Mouse (Mus musculus) gastrocnemius, postnatal 4 days (tissue): ENCODE results near the gene Tmem251. TPM values are rescaled to one million over a fixed set of nuclear protein-coding genes. Genes with fewer than 3 reads are reported as not detected.
A peak's percentile ranks its signal among the peaks of the same experiment; 100 is the strongest.

ENCODE experiments used
- DNase-seq, 2 experiments: peaks; one replicate each; pipeline ENCODE4 v3.0.0; 2021 to 2022; ENCODE audit warnings: low spot score in 2 of 2, mixed read lengths in 2 of 2
- long read RNA-seq, 2 experiments: library from polyadenylated mRNA; stranded (forward); transcript quantifications; one replicate each; pipeline ENCODE4 v2.0.0; 2021
- total RNA-seq, 2 experiments: library from RNA; stranded (reverse); gene quantifications; 2 replicates each; pipeline ENCODE4 v1.2.3; 2021

The Tmem251 gene
- 1 to 10 TPM; 2.8 to 3.6 TPM for total RNA-seq
- long read RNA-seq, experiment 1, transcript Tmem251-201 (2 exons, 3,367 nt) = major isoform, 12 of 17 reads
- long read RNA-seq, experiment 1, partial matches to known transcripts = 1 of 17 reads
- long read RNA-seq, experiment 1, other reads (novel, unspliced or antisense) = 4 of 17 reads
- long read RNA-seq, experiment 2, transcript Tmem251-201 (2 exons, 3,367 nt) = major isoform, 8 of 14 reads
- long read RNA-seq, experiment 2, partial matches to known transcripts = 0 of 14 reads
- long read RNA-seq, experiment 2, other reads (novel, unspliced or antisense) = 6 of 14 reads

DNA sequence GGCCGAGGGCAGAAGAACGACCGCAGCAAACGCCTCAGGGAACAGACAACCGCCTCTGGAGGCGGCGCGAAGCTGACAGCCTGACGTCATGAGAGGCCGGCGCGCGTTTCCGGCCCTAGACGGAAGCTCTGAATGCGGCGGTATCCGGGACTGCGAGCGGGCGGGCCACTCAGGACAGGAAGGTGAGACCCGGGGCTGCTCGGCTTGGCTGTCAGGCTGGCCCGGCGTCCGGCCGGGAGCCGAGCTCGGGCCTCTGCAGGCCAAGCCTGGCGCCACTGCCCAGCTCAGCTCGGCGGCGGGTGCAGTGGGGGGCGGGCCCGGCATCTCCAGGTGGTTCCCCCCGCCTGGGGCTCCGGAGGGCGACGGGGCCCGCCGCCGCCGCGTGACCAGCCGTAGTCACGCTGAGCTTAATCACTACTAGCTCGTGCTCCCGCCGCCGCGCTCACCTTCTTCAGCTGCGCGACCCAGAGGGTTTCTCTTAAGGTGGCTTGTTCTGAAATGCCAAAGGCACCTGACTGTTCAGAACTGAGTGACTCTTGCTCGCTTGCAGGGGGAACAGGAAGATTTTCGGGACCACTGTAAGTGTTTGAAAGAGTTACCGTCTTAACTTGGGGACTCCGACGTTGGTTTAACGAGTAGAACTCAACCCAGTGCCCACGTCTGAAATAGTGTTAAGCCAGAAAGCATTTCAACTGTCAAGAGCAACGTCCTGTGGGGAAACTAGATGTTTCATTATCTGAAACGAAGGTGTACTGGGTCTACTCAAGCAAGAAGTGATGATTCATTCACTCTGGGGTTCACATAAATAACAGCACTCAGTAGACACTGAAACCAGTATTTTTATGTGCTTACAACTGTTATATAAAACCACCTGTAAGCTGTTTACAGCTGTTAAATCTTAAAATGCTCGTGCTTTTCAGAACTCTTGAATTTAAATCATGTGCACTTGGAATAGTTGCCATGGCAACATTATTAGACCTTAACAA lies at the start of gene Tmem251, which contains the start of gene Moap1:
Gene Tmem251 (plus strand): TSS at position 174 of the 986 bp plus-strand sequence.
Gene Moap1 (minus strand): TSS at position 73 of the 986 bp plus-strand sequence.
- DNase-seq = peak; percentile 71 to 87

DNA sequence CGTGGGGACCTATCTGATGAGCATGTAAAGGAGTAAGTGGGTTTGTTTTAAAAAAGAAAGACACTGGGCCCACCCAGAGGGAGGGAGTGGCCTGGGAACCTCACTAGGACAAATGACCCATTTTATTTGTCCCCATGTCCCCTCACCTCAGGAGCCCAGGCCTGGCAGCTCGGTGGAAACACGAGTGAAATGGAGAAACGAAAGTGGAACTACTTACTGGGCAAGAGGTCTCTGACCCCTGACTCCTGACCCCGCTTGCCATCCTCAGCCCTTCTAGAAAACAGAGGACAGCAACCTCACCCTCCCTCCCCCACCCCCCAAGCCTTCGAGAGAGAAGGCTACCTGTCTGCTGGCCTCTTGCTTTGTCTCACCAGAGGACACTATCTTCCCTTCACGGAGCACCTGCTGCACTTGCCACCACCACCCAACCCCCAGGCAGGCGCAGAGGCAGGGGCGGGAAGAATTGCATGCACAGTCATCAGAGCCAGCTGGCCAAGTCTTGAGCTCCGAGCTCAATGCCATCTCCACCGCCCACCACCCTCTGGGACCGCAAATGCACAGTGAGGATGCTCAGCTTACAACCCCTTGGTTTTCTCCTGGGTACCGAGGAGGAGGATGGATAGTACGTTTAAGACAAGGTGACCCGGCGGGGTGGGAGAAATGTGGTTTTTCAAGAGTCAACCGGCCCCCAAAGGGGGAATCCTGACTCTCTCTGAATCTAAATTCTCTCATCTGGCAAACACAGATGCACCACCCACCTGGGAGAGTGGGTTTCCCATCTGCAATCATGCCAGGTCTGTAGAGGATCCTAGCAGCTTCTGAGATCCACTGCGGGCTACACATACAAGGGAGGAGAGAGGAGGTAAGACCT lies 48.0 kb upstream of the Tmem251 start:
- DNase-seq = no peak

DNA sequence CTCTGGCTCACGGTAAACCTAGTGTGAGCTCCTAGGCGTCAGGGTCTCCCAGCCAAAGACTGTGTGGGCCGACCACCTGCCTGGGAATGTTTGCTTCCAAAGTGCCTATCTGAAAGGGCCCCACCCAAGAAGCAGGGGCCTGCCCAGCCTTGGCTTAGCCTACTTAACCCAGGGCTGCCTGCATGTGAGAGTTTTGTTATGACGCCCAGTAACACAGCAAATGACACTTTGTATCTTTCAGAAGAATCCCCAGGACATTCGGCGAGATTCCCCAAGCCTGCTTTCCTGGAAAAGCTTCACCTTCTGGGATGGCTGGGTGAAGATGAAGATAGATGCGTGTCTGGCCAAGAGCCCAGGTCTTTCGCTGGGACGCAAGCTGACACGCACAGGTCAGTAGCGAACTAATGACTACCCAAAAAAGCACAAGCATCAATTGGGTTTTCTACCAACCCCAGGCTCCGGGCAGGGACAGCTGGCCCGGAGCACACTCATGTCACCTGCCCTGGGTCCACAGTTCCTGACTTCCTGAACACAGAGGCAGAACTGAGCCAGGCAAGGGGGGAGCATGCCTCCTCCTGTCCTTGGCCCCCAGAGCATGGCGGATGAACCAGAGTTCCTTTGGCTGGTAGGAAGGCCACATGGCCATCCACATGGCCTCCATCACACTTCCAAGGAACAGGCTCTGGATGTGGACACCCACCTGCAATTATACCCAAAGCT lies 46.8 kb upstream of the Tmem251 start:
- no peak for DNase-seq

DNA sequence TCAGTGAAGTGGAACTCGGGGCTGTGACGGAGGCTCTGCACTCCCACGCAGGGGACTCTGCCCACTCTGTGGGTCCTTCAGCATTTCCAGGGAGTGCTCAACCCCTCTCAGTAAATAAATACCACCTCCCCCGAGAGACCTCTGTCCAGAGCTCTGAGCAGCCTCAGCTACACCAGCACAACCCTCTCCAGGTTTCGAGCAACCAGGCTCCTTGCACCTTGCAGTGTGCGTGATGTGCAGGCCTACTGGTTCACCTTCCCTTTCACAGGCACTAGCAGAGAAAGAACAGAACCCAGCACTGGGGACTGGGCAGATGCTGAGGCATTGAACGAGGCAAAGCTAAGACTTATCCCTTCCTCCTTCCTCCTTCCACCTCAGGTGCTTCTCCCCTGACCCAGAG lies 46.2 kb upstream of the Tmem251 start:
- DNase-seq = no peak

DNA sequence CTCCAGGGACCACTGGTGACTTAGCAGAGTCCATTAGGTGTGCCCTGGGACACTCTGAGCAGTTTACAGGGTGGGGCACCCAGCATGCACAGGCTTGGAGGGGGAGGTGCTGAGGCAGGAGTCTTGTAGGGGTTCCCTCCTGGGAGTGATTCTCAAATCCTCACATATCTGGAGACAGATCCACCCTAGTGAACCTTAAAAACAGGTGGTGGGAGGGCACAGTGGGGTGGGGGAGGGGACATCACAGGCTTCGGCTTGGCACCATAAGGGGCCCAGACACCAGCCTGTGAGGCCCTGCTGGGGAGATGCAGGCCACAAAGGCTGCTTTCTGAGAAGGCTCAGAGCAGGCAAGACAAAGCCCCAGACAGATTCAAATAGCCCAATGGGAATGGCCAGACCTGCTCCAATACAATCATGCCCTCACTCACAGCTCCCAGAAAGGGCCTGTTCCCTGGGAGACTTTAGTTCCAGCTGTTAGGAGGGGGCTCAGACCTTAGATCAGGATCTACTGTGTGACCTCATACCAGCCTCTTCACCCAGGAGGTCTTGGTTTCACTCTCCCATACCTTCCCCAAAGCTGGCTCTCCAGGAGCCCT lies 45.4 kb upstream of the Tmem251 start:
- DNase-seq = no peak

DNA sequence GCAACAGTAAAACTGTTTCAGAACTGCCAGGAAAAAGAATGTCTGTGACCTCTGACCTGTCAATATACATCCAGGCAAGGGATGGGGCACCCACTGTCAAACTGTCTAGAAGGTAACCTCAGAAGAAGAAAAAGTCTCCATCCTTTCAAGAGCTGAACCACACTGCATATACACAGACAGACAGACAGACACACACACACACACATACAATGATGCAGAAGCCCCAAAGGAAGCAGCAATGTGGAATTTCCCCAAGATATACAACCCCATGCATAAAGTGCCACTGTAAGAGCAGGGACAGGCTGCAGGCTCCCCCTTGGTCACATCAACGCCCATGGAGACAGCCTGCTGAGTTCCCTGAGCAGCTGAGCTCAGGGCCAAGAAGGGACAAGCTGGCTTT lies 44.4 kb upstream of the Tmem251 start:
- DNase-seq = no peak

DNA sequence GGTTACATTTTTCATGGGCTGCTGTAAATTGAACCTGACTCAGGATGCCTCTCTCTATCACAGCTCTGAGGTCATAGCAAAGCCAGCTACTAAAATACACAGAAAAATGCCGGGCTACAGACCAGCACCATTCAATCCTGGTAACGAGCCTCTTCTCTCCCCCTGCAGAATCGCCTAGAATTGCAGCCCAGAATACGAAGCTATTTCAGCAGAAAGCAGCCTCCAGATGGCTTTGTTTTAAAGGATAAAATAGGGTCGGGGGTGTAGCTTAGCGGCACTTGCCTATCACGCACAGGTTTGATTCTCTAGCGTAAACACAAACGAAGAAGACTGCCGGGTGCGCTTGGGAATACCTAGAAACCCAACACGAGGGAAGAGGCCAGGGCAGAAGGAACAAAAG lies 43.1 kb upstream of the Tmem251 start:
- no peak for DNase-seq

DNA sequence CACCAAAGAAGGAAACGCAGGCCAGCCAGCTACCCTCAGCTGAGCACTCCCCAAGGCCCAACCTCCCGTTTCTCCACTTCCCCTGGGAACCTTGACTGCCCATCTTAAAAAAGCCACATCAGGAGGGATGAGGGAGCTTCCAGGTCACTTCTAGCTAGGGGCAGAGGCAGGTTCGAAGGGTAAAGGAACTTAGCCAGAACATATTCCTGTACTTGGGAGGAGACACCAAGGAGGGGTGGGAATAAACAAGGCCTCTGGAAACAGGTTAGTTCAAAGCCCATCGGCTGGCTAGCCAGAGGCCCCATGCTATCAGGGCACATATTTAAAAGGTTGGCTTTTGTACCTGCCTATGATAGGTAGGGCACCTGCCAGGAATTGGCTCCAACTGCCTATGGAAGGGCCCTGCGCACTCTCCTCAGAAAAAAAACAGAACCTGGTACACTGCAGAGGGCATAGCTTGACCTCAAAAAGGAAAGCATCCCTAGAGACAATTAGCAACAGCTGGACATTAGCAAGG lies 41.8 kb upstream of the Tmem251 start:
- no peak for DNase-seq

DNA sequence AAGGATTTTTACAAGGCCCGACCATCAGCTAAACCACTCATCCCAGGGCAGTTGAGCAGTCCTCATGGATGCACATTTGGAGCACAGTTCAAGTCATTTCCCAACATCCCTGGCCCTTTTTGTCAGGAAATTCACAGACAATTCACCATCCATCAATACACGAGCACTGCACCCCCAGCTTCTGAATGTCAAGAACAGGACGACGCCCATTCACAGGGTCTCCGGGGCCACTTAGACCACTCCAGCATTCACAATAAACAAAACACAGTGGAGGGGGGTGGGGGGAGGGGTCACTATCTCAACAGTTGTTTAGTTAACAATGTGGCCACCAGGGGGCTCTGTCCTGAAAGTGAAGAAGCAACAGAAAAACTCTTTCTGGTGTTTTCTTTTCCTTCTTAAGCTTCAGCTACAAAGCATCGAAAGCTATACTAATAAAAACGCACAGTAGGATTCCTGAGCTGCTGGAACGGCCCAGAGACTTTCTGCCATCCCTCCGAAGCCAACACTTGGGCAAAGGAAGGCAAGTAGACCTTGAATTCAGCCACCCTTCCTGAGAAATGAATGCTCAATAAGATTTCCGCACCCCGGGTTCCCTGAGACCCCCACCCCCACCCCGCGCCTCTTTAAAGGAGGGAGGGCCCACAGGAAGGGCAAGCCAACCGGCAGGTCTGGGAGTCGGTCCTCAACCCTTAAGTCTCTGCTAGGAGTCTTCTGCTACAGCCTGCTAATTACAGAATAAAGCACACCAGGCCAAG lies 41.0 kb upstream of the Tmem251 start:
- peak; percentile 77 to 90 for DNase-seq

DNA sequence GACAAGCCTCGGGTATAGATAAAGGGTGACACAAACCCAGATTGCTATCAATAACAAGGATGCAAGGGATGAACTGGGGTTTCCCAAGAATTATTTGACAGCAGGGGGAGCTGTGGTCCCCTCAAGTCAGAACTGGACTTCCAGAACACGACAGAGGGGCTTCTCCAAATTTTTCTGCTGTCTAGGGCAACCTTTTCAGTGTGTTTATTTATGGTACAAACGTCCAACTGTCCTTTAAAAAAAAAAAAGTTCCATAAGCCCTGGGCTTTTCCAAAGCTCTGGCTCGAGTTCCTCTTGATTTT lies 40.5 kb upstream of the Tmem251 start:
- no peak for DNase-seq

DNA sequence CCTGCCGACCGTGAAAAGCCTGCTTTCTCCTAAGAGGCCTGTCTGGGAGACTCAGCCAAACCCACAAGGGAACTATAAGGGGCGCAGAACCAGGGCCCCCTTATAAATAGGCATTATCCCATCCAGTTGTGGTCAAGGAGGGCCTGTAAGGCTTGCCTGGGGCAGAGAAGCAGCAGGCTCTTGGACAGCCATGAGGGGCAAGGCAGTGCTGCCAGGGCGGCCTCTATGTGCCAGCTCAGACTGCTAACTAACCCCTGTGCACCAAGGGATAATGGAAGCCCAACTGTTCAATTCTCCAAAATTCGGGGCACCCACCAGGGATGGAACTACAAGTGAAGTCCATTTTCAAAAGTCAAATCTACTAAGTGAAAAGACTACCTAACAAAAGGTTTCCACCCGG lies 40.1 kb upstream of the Tmem251 start:
- no peak for DNase-seq

DNA sequence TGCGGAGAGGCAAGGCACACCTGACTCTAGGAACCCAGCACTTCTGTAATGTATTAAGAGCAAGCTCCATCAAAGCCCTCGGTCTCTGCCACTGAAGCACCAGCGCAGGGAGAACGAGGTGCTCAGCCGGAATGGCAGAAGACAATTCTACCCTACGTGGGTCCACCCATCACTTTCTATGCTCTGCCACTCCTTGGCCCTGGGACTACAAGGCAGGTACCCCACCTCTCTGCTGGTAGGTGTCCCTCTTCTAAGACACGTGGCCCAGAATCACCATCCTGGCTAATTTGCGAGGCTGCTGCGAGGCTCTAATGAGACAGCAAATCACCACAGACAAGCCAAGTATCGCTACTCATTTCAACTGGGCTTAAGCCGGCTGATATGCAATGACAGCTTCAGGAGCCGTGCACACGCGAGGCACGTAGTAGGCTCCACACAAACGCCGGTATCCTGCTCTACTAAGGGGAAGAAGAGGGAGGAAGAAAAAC lies 39.6 kb upstream of the Tmem251 start:
- no peak for DNase-seq

DNA sequence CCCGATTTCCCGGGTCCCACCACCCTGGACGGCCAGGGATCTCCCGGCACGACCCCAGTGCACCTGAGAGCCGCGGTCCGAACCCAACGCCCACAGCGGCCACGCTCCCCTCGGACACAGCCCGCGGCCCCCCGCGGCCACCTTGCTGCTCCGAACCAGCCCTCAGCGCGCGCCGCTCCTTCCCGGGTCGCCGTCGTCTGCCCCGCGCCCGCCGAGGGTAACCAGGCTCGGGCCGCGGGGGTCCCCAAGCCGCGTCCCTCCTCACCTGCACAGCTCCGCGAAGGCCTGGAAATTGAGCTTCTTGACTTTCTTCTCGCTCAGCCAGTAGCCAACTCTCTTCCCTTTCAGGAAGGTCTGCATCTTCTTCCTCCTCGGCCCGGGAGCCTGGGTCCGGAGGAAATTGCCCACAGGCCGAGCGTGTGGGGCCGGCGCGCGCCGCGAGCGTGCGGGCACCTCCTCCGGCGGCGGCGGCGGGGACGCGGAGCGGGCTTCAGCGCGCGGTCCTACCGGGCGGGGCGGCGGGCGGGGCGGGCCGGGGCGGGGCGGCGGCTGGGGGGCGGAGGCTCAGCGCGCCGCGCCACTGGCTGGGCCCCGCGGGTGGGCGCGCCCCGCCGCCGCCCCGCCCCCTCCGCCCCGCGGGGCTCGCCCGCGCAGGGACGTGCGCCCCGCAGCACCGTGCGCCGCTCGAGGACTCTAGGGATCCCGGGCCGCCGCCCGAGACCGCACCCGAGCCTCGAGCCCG lies 38.9 kb upstream of the Tmem251 start, which contains the start of gene Itpk1:
Gene Itpk1 (minus strand): TSS at position 474 of the 742 bp plus-strand sequence.
- DNase-seq = peak in 1 of 2 experiments; percentile 60

DNA sequence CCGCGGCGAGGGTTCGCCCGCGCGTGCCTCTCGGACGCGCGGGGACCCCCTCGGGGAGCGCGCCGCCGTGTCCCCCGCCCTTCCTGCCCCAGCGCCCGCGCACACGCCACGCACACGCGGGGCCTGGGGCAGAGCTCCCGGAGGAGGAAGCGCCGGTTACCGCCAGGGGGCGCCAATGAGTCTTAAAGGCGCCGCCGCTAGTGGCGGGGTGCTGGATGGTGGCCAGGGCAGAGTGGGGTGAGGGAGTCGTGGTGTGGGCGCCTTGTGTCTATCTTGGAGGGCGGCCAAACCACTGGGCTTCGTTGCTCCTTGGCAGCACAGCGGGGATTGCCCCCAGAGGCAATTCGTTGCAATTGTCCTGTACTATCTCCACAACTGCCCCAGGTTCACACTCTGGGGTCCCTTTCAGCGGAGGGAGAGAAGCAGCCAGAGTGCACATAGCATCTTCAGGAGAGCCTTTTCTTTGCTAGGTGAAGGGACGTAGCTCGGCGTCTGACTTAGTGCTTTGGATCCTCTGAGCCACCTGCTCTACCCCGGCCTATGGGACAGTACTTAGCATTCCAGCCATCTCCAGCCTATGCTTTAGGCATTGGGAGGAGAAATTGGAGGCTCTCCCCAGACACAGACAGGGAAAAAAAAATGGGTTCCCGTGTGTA lies 38.2 kb upstream of the Tmem251 start:
- DNase-seq = peak; percentile 85 to 90

DNA sequence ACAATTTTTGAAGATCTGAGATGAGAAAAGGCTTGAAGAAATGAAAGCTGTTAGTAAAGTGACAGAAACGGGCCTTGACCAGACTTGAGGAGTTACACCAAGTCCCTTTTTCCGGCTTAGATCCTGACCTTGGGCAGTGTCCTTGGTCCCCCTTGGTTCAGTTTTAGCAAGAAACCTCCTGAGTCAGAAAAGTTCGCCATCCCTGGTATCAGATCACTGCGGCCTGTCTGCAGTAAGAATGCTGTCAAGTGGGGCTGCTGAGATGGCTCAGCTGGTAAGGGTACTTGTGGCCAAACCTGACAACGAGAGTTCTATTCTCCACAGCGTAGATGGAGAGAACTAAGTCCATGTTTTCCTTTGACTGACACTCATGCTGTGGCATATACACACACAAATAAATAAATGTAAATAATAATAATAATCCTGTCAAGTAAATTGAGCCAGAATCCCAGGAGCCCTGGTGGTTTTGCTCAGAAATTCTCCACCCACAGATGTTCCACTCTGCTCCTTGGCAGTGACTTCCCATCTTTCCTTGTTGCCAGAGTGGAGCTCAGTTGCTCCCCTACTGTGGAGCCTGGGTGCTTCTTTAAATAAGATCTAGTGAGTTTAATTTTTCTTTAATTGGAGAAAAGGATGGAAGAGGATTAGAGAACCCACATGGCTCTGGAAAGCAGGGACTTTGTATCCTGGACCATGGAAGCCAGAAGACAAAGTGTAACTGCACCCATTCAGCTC lies 37.5 kb upstream of the Tmem251 start:
- DNase-seq = no peak

DNA sequence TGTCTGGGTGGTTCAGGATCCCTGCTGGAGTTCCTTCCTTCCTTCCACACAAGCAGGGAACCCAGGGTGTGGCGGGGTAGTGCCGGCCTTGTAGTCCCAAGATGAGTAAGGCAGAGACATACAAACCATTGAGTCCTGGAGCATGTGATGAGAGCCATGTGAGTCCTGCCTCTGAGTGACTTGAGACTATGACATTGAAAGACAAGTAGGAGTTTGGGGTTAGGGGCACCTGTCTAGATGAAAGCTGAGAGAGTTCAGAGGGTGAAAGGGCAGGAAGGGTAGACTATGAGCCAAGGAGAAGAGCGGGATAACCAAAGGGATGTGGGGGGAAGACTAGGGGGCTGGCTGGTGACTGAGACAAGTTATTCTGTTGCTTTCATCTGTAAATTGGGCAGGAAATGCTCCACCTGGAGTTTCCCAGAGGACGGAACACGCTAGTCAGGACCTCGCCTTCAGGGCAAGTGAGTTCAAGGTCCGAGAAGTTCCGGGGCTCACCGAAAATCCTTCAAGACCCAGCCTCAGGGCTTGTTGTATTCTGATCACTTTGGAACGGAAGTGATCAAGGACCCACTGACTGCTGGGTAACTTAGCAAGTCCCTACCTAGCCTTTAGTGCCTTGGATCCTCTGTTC lies 36.6 kb upstream of the Tmem251 start:
- DNase-seq = no peak

DNA sequence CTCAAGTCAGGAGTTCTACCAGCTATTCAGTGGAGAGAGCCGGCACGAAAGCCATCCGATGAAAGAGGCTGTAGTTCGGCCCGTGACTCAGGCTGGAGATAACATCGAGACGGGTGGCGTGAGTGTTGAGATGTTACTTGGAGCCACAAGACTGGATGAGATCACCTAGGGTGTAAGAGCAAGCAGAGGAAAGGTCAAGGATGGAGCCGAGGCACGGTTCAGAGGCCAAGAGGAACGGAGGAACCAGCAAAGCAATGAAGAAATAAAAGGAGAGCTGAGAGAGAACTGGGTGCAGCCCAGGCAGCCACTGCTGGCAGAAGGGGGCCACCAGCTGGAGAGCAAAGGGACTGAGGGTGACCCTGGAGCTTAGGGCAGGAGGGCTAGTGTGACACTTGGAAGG lies 35.3 kb upstream of the Tmem251 start:
- DNase-seq = no peak
